Mouse (Mus musculus): Measurements from ENCODE around the gene 7420426K07Rik.

7420426K07Rik gene

DNA sequence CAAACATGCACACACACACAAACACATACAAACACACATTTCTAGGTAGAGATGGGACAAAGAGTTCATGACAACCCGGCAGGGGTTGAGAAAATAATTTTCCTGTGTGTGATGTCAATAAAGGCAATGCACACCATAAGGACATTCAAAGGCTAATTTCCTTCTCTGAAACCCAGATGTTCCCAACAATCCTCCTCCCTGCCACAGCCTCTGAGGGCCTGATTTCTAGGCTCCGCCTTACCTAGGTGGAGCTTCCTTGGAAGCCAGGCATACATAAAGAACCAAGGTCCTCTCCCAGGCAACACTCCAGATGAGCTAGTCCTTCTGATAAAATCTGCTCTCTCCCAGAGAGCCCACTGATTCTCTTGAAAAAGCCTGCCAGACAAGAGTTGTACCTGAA lies at the start of gene 7420426K07Rik:
7420426K07Rik (plus strand) TSS at position 301 of the 400 bp plus-strand sequence.
- DNase-seq (ENCODE audit: low spot score in 2 of 2): no peak

DNA sequence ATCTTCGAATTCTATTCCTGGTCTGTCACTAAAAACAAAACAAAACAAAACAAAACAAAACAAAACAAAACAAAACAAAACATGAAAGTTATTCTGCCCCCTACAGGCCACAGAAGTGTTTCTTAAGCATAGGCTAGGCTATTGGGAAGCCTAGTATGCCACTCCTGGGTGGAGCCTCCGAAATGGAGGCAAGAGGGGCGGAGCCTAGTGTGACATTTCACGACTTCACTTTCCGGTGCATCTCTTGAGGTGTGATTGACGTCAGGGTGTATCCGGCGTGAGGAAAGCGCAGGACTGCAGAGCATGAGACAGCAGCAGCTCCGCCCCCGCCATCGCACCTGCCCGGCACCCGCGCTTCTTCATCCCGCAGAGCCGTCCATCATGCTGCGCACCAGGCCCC lies 46.7 kb upstream of the 7420426K07Rik start, which contains the start of gene Prr23a2:
Prr23a2 (plus strand) TSS at position 285 of the 400 bp plus-strand sequence.
- DNase-seq (ENCODE audit: low spot score in 2 of 2): no peak

DNA sequence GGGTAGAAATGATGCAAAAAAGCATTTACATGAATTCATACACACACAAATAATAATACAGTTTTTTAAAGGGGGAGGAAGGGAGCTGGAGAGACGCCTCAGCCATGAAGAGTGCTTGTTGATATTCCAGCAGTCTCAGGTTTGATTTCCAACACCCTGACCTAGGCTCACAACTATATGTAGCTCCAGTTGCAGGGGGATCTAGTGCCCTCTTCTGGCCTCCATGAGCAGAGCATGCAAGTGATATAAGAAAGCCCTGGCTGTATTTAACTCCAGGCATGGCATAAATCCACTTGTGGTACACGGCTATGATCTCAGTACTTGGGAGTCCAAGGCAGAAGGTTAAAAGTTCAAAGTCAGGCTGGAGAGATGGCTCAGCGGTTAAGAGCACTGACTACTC lies 39.5 kb upstream of the 7420426K07Rik start:
- DNase-seq (ENCODE audit: low spot score in 2 of 2): no peak

DNA sequence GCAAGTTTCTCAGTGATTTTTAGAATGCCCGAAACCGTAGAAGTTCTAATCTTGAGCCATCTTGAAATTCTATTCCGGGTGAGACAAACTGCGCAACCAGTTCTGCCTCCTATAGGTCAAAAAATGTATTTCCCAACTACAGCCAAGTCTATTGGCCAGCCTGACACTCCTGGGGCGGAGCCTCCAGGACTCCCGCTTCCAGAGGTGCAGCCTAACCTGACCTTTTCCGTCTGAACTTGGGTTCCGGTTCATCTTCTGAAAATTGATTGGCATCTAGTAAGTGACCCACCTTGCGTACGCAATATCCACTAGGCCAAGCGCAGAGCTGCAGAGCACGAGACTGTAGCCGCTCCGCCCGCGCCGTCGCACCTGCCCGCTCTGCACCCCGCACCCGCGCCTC lies 38.3 kb upstream of the 7420426K07Rik start, which contains the start of gene Prr23a3:
Prr23a3 (plus strand) TSS at position 197 of the 400 bp plus-strand sequence.
- DNase-seq (ENCODE audit: low spot score in 2 of 2): no peak

DNA sequence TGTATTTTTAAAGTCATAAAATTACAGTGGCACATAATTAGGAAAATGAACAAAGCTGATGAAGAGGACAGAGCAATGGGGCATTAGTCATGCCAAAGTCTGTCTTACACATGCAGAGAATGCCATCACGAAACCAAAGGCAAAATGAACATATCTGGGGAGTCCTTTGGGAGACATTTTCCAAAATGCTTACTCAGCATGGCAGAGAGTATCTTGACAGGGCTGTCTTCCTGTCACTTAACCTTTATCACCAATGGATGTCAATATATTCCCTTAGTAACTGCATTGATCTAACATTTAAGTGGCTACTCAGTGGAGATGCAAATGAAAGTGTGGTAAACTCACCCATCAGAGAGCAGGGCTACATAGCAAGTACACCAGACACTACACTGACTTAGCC lies 1.4 kb upstream of the 7420426K07Rik start:
- DNase-seq (ENCODE audit: low spot score in 2 of 2): no peak

DNA sequence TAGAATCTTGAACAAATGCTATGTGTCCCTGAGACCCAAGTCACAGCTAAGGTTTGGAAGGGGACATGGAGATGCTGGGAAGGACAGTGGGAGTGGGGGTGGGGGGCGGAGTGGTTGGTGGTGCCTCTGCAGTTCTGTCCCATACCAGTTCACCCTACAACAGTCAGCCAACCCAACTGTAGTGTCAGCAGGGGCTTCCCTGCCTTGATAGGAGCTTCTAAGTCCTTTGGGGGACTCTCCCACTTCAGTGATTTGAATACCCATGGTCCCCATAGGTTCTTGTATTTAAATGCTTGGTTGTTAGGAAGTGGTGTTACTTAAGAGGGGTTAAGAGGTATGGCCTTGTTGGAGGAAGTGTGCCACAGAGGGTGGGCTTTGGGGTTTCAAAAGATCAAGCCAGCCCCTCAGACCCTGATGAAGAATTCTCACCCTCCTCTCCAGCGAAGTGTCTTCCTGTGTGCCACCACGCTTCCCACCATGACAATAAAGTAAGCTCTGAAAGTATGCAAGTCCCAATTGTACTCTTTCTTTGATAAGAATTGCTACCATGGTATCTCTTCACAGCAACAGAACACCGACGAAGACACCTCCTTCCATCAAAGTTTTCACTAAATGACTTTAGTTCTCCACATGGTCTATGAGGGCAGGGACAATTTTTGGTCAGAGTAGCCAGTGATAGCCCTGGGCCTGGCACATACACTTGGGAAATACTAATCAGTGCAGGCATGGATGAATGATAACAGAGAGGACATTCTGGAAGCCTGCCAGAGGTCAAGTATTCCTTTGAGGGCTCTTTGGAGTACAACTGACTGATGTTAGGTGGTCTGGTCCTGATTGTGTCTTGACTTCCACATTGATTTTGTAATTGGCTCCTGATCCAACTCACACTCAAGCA lies 18.0 kb downstream of the 7420426K07Rik start:
- no peak for DNase-seq (ENCODE audit: low spot score in 2 of 2)

DNA sequence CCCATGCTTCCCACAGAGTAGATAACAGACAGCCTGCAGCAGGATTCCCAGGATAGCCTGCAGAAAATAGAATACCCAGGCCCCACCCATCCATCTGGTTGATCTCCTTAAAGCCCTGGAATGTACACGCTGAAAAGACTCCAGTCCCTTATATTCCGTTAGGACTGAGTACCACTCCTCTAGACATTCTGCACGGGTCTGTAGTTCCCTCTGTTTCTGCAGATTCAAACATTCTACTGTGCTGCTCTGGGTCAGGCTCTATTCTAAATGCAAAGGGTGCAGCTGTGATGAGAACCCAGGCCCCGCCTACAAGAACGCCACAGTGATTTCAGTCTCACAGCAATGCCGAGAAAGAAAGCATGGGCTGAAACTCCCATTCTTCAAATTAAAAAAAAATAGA lies 20.2 kb downstream of the 7420426K07Rik start:
- peak; percentile 35 to 66 for DNase-seq (ENCODE audit: low spot score in 2 of 2)

DNA sequence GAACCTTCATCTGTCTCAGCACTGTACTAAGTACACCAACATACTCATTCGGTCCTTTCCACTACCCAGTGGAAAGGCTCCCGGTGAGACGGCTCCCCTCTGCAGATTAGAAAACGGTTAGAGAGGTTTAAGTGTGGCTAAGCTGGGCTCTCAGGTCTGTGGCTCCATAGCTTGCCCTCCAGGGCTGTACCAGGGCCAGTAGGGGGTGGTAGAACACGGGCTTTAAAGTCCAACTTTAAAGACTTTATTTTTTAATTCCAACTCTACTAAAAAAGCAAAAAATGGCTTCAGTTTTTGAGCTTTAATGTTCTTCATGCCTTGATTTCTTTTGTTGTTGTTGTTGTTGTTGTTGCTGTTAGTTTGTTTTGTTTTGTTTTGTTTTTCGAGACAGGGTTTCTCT lies 21.3 kb downstream of the 7420426K07Rik start:
- no peak for DNase-seq (ENCODE audit: low spot score in 2 of 2)

DNA sequence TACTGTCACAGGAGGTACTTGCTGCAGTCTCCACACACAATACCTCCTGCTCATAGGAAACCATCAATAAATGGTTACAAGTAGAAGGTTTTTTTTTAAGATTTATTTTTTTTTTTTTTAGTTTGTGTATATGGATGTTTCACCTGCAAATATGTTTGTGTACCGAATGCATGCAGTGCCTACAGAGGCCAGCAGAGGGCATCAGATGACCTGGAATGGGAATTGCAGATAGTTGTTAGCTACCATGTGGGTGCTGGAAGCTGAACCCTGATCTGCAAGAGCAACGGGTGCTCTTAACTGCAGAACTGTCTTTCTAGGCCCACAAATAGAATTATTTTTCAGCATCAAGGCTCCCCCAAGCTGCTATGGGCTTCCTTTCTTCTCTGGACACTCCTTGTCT lies 26.6 kb downstream of the 7420426K07Rik start:
- DNase-seq (ENCODE audit: low spot score in 2 of 2): no peak

DNA sequence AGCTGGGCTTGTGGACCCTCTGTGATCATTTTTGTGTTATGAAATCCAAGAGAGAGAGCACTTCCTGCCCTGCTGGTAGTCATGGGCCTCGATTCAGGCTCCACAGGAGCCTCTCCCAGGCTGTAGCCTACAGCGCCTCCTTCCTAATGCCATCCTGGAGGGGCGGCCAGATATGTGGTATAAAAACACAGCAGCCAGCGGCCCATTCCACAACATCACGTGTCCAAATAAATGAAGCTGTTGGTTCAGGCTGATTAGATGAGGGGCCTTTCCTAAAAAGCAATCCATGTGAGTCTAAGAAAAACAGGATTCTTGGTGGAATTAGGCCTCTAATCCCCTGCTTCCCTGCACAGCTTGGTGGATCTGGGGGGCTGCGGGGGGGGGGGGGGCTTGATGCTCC lies 30.0 kb downstream of the 7420426K07Rik start:
- no peak for DNase-seq (ENCODE audit: low spot score in 2 of 2)

DNA sequence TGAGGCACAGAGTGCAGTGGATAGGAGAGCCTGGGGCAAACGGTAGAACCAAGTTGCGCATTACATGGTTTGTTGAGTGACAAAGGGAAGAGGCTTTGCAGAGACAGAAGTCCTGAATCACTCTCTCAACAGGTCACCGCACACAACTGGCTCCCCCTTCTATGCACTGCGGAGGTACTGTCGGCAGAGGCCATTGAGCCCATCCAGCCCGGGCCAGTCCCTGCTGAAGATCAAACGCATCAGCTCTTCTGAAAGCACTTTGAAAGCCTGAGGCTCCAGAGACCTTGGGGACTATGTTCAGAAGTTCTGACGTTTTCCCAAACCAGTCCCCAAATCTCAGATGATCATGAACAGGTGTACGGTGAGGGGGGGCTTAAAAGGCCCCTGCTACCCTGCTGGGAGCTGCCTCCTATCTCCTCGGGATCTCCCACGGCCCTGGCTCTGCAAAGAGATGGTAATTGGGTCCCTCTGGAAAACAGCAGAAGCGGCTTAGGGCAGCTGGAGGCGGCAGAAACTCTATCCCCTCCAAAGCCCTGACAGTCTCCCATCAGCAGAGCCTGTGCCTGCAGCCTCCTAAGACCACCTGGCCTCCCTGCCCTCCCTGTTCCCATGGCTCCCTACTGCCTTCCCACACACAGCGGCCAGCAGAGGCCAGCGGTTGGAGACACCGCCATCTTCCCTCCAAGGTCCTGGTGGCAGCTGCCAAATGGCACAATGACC lies 32.4 kb downstream of the 7420426K07Rik start:
- DNase-seq (ENCODE audit: low spot score in 2 of 2): no peak

DNA sequence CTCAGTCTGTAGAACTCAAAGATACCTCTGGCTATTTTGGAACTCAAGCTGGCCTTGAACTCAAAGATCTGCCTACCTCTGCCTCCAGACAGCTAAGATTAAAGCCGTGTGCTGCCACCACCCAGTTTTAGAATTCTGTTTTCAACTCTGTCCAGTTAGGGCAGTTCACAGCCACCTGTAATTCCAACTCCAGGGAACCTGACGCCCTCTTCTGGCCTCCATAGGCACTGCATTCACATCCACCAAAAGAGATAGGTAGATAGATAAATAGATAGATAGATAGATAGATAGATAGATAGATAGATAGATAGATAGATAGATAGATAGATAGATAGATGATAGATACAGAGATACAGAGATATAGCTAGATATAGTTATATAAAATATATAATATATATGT lies 36.4 kb downstream of the 7420426K07Rik start:
- DNase-seq (ENCODE audit: low spot score in 2 of 2): no peak

DNA sequence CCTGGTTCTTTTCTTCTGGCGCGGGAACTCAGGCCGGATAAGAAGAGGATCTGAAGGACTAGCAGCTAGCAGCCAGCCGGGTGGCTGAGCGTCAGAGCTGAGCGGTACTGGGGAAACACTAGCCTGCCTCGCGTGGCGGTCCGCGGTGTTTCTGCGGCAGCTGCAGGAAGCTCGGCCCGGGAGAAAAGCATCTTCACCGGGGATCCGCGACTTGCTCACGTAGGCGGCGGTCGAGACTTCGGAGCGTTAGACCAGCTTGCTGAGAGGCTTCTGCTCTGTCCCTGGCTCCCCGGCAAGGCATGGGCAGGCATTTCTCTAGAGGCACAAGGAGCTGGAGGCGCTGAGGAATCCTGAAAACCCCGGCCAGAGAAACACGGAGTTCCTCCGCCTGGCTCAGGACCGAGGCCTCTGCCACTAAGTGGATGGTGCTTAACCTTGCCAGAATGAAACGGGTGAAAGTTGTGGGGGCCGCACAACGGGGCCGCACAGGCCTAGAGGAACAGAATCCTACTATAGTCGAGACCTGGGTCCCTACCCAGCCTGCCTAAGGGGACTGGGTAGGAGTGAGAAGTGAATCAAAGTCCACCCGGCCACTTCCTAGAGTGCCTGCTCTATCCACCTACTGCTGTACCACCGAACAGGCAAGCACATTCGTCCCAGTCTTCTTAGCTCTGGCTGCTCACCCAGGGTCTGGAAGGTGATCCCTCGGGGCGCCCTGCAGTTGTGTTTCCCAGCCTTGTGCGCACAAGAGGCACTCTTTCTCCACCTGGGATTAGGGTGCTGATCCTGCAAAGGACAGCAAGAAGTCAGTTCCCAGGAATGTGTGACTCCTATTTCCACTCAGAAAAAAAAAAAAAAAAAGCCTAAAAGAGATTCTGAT lies 49.5 kb downstream of the 7420426K07Rik start:
- peak; percentile 53 to 55 for DNase-seq (ENCODE audit: low spot score in 2 of 2)

DNA sequence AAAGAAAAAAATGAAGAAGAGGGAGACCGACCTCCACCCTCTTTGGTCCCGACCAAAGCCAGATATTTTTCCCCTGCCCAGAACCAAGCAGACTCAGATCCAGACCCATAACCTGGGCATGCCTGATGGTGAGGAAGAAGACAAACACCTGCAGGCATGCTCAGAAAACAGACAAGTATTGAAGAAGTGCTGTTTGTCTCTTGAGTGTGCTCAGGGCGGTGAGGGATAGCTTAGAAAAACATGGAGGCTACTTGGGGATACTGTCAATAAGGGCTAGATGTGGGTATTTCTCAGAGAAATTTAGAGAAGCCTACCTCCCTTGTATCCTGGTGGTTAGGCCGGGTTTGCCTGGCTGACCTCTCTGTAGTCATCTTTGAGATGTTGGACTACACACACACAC lies 50.4 kb downstream of the 7420426K07Rik start:
- no peak for DNase-seq (ENCODE audit: low spot score in 2 of 2)

DNA sequence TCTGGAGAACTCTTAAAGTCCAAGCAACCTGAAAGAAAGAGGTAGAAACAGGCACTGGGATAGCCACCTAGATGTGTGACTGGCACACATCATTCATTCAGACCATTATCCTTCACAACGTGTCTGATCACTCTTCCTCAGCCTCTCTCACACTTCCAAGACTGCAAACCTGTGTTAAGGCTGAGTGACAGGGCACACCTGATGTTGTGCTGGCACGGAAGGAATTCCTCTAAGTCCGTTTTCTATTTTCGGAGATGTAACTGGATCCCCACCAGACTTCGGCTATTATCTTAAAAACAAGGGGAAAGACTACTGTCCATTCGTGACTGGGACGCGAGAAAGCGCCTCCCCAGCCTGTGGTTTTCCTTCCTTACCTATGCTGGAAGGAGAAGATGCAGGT lies 50.9 kb downstream of the 7420426K07Rik start:
- no peak for DNase-seq (ENCODE audit: low spot score in 2 of 2)

All from right cerebral cortex, postnatal 10 days (tissue).